Mouse (Mus musculus) adipose tissue, adult 10 weeks (tissue): ENCODE data around the gene Pef1. TPM values are rescaled to one million over a fixed set of nuclear protein-coding genes. Genes with fewer than 3 reads are reported as not detected.

Experiments used
- polyA plus RNA-seq: library from polyadenylated mRNA; stranded (reverse); fragments of 350-450 nt; fragmentation: Illumina TruSeq; extraction: RNeasy Lipid Tissue Mini Kit (QIAGEN cat#74804); gene quantifications from one replicate; pipeline ENCODE4 v1.2.3, GENCODE M21; 2014; ENCODE audit warnings: low read depth, low replicate concordance

The Pef1 gene
- polyA plus RNA-seq: 118 TPM

GRCm38 (mm10) chr4:130102111-130102651 is at the start of gene Pef1:
TSS of gene Pef1 (plus strand) at chr4:130102558.

GRCm38 (mm10) chr4:130139214-130139492 is 36.8 kb downstream of the Pef1 start, which contains the start of gene Hcrtr1:
TSS of gene Hcrtr1 (minus strand) at chr4:130139359.

GRCm38 (mm10) chr4:130175072-130175711 is 72.8 kb downstream of the Pef1 start, which contains the start of gene Tinagl1:
TSS of gene Tinagl1 (minus strand) at chr4:130175122.

Other genes starting within 250 kb of the Pef1 start
- 0.09 TPM for gene Spocd1, start 173.3 kb upstream of the Pef1 start, polyA plus RNA-seq
- gene Adgrb2, start 117.7 kb upstream of the Pef1 start, polyA plus RNA-seq: 1.7 TPM
- 37.4 TPM for gene Col16a1, start 54.7 kb upstream of the Pef1 start, polyA plus RNA-seq
- 0.89 TPM for gene Hcrtr1, start 36.8 kb downstream of the Pef1 start, polyA plus RNA-seq
- 95.5 TPM for gene Tinagl1, start 72.6 kb downstream of the Pef1 start, polyA plus RNA-seq
- gene Gm853, start 119.8 kb downstream of the Pef1 start, polyA plus RNA-seq: not detected
- gene Serinc2, start 176.6 kb downstream of the Pef1 start, polyA plus RNA-seq: 75.1 TPM
- gene Fabp3, start 206.0 kb downstream of the Pef1 start, polyA plus RNA-seq: 10.6 TPM
- gene Gm10570, start 206.1 kb downstream of the Pef1 start, polyA plus RNA-seq: not detected